ENCODE assay signal across 8 mouse cellular contexts in the genomic region with DNA sequence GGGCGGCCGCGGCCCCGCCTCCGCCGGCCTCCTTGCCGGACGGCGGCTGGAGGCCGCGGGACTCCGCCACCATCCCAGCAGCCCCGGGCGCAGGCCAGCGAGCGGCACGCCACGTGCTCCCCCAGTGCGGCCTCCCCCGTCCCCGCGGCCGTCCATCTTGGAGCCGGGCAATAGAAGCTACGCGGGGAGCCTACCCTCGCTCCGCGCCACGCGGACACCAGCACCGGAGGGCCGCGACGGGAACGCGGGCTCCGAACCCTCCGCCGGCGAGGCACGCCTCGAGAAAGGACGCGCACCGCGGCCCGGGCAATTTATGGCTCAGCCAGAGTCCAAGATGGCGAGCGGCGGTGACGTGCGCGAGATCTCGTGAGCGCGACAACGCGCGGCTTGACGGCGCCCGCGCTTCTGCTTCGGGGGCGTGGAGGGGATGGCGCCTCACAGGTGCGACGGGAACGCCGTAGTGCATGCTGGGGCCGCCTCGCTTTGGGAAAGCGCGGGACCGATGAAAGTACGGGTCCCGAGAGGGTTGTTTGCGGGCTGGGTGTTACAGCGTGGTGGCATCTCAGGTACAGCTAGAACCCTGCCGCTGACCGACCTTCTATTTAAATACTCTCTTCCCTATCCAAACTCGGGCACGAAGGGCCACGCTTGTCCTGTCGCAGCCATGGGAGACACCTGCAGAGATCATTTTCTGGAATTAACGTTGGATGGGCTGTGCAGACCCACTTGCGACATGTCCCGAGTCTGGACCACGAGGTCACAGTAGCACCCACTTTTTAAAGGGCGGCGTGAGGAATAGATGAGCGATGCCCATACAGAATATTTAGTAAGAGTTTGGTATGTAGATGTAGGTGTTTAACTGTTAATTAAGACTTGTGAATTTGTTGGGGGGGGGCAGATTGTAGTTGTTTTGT. TPM values are rescaled to one million over a fixed set of nuclear protein-coding genes. Genes with fewer than 3 reads are reported as not detected.
DNase-seq lines count a peak whose midpoint lies in the region; ATAC-seq and TF ChIP-seq lines count a peak whose summit lies in the region.

A gene (plus strand): TSS at position 157 of the 914 bp plus-strand sequence.
A gene (minus strand): TSS at position 400 of the 914 bp plus-strand sequence.

- under 1% methylated on average over 87 of the region's 93 CpGs for WGBS in bone marrow, adult 2 months
- under 1% methylated on average over 93 of the region's 93 CpGs for WGBS in embryonic facial prominence, embryonic 15.5 days
- under 1% methylated on average over 84 of the region's 93 CpGs for WGBS in kidney, embryonic 14.5 days

- peak within 1 kb of the TSS; percentile 91 for H3K9ac ChIP-seq in embryonic facial prominence, embryonic 15.5 days
- H3K9ac ChIP-seq in kidney, embryonic 14.5 days (ENCODE audit: low read depth, low read length) = peak within 1 kb of the TSS; percentile 98

- TF ChIP-seq POLR2A in bone marrow, adult 2 months (IDR thresholded peaks at IDR 0.05; ENCODE audit: borderline replicate concordance, control insufficient read depth, low read depth, low read length) = peak; percentile 94; the same call in 1 of the 2 replicates

- no peaks in the 10 kb centered on the region for H3K36me3 ChIP-seq in embryonic facial prominence, embryonic 15.5 days
- H3K36me3 ChIP-seq in kidney, embryonic 14.5 days (ENCODE audit: control insufficient read depth, insufficient read depth, low read length) = peaks cover 4% of the 10 kb centered on the region; the same call in 1 of the 2 replicates

- ATAC-seq in embryonic facial prominence, embryonic 15.5 days (ENCODE audit: insufficient number of reproducible peaks, low FRiP score, low TSS enrichment, low read depth) = peak; percentile 96
- ATAC-seq in kidney, embryonic 14.5 days (ENCODE audit: low FRiP score, low TSS enrichment) = peak; percentile 97
- ATAC-seq in monocyte, adult 5-6 weeks (replicated peaks; ENCODE audit: insufficient number of reproducible peaks, low FRiP score, low TSS enrichment, poor library complexity, severe bottlenecking) = peak; percentile 70

- peak within 1 kb of the TSS; percentile 71 for H3K4me2 ChIP-seq in embryonic facial prominence, embryonic 15.5 days (replicated peaks)
- H3K4me2 ChIP-seq in kidney, embryonic 14.5 days (replicated peaks; ENCODE audit: low read depth, low read length) = peak within 1 kb of the TSS; percentile 72

- 0 out of 2 replicates have a peak, but pooled peaks have one; percentile 6 for TF ChIP-seq CTCF in bone marrow, adult 2 months (IDR thresholded peaks at IDR 0.05; ENCODE audit: control insufficient read depth, insufficient read depth, low read length)

- H3K27ac ChIP-seq in bone marrow, adult 2 months (ENCODE audit: control insufficient read depth, insufficient read depth, low read depth, low read length, poor library complexity) = peak within 1 kb of the TSS; percentile 99
- H3K27ac ChIP-seq in embryonic facial prominence, embryonic 15.5 days (replicated peaks) = peak within 1 kb of the TSS; percentile 98
- peak within 1 kb of the TSS; percentile 94 for H3K27ac ChIP-seq in kidney, embryonic 14.5 days (ENCODE audit: low read depth, low read length)

- peaks cover 2% of the 10 kb centered on the region for H3K4me1 ChIP-seq in bone marrow, adult 2 months (ENCODE audit: control insufficient read depth, insufficient read depth, low read length)
- H3K4me1 ChIP-seq in embryonic facial prominence, embryonic 15.5 days = peaks cover 33% of the 10 kb centered on the region
- H3K4me1 ChIP-seq in kidney, embryonic 14.5 days (ENCODE audit: control insufficient read depth, insufficient read depth, low read length) = peaks cover 38% of the 10 kb centered on the region

- no peaks in the 10 kb centered on the region for H3K9me3 ChIP-seq in embryonic facial prominence, embryonic 15.5 days (replicated peaks)
- H3K9me3 ChIP-seq in kidney, embryonic 14.5 days (ENCODE audit: control insufficient read depth, low read length) = no peaks in the 10 kb centered on the region

- H3K4me3 ChIP-seq in bone marrow, adult 2 months (replicated peaks; ENCODE audit: control insufficient read depth, low read depth, low read length) = peak within 1 kb of the TSS; percentile 95
- H3K4me3 ChIP-seq in embryonic facial prominence, embryonic 15.5 days (replicated peaks) = peak within 1 kb of the TSS; percentile 91
- H3K4me3 ChIP-seq in kidney, embryonic 14.5 days (ENCODE audit: low read length) = peak within 1 kb of the TSS; percentile 95

- H3K27me3 ChIP-seq in embryonic facial prominence, embryonic 15.5 days = no peaks in the 10 kb centered on the region
- H3K27me3 ChIP-seq in kidney, embryonic 14.5 days (ENCODE audit: control insufficient read depth, insufficient read depth, low read length) = no peaks in the 10 kb centered on the region

- DNase-seq in 416B (ENCODE audit: low read depth) (peak; percentile 97), liver (peak; percentile 94)
- peak; percentile 89 to 92 for DNase-seq in heart, adult 9 months (ENCODE audit: low spot score in 2 of 2)
- peak; percentile 92 to 96 for DNase-seq in spleen, postnatal 4 days (ENCODE audit: low spot score in 2 of 2)

RNA-seq across cellular contexts. Expression of the first gene that starts in this region (rescaled TPM):
- 3.1 and 5.5 TPM in 2 replicates for polyA plus RNA-seq in bone marrow, adult 2 months (2011; ENCODE audit: insufficient read depth, insufficient read length, low replicate concordance, missing spikeins)
- polyA plus RNA-seq in embryonic facial prominence, embryonic 15.5 days (2015; fragmentation: Nextera tagmentation; extraction: Ambion mirVana) = 17.9 and 18.6 TPM in 2 replicates
- 20.2 and 21.9 TPM in 2 replicates for polyA plus RNA-seq in kidney, embryonic 14.5 days (2014; fragmentation: Nextera tagmentation; extraction: Ambion mirVana)
- total RNA-seq in monocyte, adult 5-6 weeks (2017) = 5.7 to 13.8 TPM (median 6.8 TPM) in 3 replicates

RNA-seq across cellular contexts. Expression of the second gene that starts in this region (rescaled TPM):
- 185 and 274 TPM in 2 replicates for polyA plus RNA-seq in bone marrow, adult 2 months (2011; ENCODE audit: insufficient read depth, insufficient read length, low replicate concordance, missing spikeins)
- 104 and 110 TPM in 2 replicates for polyA plus RNA-seq in embryonic facial prominence, embryonic 15.5 days (2015; fragmentation: Nextera tagmentation; extraction: Ambion mirVana)
- polyA plus RNA-seq in kidney, embryonic 14.5 days (2014; fragmentation: Nextera tagmentation; extraction: Ambion mirVana) = 138 and 155 TPM in 2 replicates
- total RNA-seq in monocyte, adult 5-6 weeks (2017) = 393 to 430 TPM (median 397 TPM) in 3 replicates

Comparison
In these comparisons a context has a peak if more than half of its experiments do, and no peak if none do; other contexts are left out.
1. Peak in every context shown above with its lines: DNase-seq, ATAC-seq, H3K4me3 ChIP-seq and H3K27ac ChIP-seq.